ENCODE assay signal across 9 mouse cellular contexts in genomic region chr12:84752131-84752977, GRCm38 (mm10). TPM values are rescaled to one million over a fixed set of nuclear protein-coding genes. Genes with fewer than 3 reads are reported as not detected.
A peak's percentile ranks its signal among the peaks of the same experiment; 100 is the strongest.
DNase-seq lines count a peak whose midpoint lies in the region; ATAC-seq and TF ChIP-seq lines count a peak whose summit lies in the region.
"Had no signal": no experiment of that assay in that cellular context is flagged by ENCODE, and none has a peak within 500 bp of the region (broad histone marks: within the 10 kb centered on the region; RNA-seq: fewer than 3 reads in every experiment).

No protein-coding gene starts in this region.

- ATAC-seq in embryonic facial prominence, embryonic 11.5 days (replicated peaks; ENCODE audit: insufficient number of reproducible peaks, low FRiP score, low TSS enrichment, low read depth): no peak
- ATAC-seq in erythroid progenitor cell, adult 5-6 weeks (replicated peaks; ENCODE audit: low FRiP score, poor library complexity, severe bottlenecking): no peak

- H3K9ac ChIP-seq in embryonic facial prominence, embryonic 11.5 days (replicated peaks; ENCODE audit: low read length): no peak overlapping the region; the same call in 1 of the 2 replicates
- H3K9ac ChIP-seq: stomach, embryonic 15.5 days had no signal

- H3K27me3 ChIP-seq in embryonic facial prominence, embryonic 11.5 days (ENCODE audit: control insufficient read depth, insufficient read depth, low read length): no peaks in the 10 kb centered on the region
- H3K27me3 ChIP-seq in myocyte (ENCODE audit: control insufficient read depth, insufficient read depth, insufficient read length): no peaks in the 10 kb centered on the region
- H3K27me3 ChIP-seq in heart, embryonic 10.5 days (ENCODE audit: insufficient read depth, poor library complexity, severe bottlenecking): no peaks in the 10 kb centered on the region
- H3K27me3 ChIP-seq: stomach, embryonic 15.5 days had no signal

- DNase-seq in spleen, postnatal 36 days (ENCODE audit: low spot score in 2 of 2): peak; percentile 22 to 23
- DNase-seq in spleen, postnatal 14 days (ENCODE audit: low spot score in 2 of 2): no peak
- DNase-seq in embryonic facial prominence, embryonic 11.5 days (ENCODE audit: low spot score): peak; percentile 20
- DNase-seq in layer of hippocampus, adult 9-11 months: peak; percentile 69
- no peak for DNase-seq in adrenal gland, adult 8-10 months
- no peak for DNase-seq in heart, embryonic 10.5 days (ENCODE audit: low spot score)

- H3K4me2 ChIP-seq in embryonic facial prominence, embryonic 11.5 days (ENCODE audit: low read depth, low read length): no peak overlapping the region
- peak overlapping the region; percentile 57 for H3K4me2 ChIP-seq in myocyte (ENCODE audit: low read depth)
- H3K4me2 ChIP-seq: stomach, embryonic 15.5 days had no signal

- no peak overlapping the region for H3K4me3 ChIP-seq in embryonic facial prominence, embryonic 11.5 days (ENCODE audit: low read depth, low read length)
- no peak overlapping the region for H3K4me3 ChIP-seq in myocyte
- no peak overlapping the region for H3K4me3 ChIP-seq in heart, embryonic 10.5 days
- H3K4me3 ChIP-seq: stomach, embryonic 15.5 days had no signal

- H3ac ChIP-seq in myocyte (ENCODE audit: control insufficient read depth, insufficient read length): no peak overlapping the region

- H3K36me3 ChIP-seq in embryonic facial prominence, embryonic 11.5 days (replicated peaks; ENCODE audit: control insufficient read depth, insufficient read depth, low read depth, low read length): peaks cover 2% of the 10 kb centered on the region; the same call in 1 of the 2 replicates
- peaks cover 14% of the 10 kb centered on the region for H3K36me3 ChIP-seq in myocyte (ENCODE audit: control insufficient read depth, insufficient read depth)
- H3K36me3 ChIP-seq in heart, embryonic 10.5 days: peaks cover 15% of the 10 kb centered on the region

- H3K9me3 ChIP-seq in embryonic facial prominence, embryonic 11.5 days (replicated peaks; ENCODE audit: control insufficient read depth, low read length): no peaks in the 10 kb centered on the region
- no peaks in the 10 kb centered on the region for H3K9me3 ChIP-seq in heart, embryonic 10.5 days
- H3K9me3 ChIP-seq: stomach, embryonic 15.5 days had no signal

- H3K27ac ChIP-seq in embryonic facial prominence, embryonic 11.5 days (replicated peaks; ENCODE audit: low read depth, low read length): no peak overlapping the region
- no peak overlapping the region for H3K27ac ChIP-seq in heart, embryonic 10.5 days
- H3K27ac ChIP-seq: stomach, embryonic 15.5 days had no signal

- no peaks in the 10 kb centered on the region for H3K4me1 ChIP-seq in embryonic facial prominence, embryonic 11.5 days (ENCODE audit: control insufficient read depth, insufficient read depth, low read length)
- peaks cover 4% of the 10 kb centered on the region; the same call in 1 of the 2 replicates for H3K4me1 ChIP-seq in heart, embryonic 10.5 days
- H3K4me1 ChIP-seq: stomach, embryonic 15.5 days had no signal

- 49% methylated on average over 14 of the region's 14 CpGs for WGBS in embryonic facial prominence, embryonic 11.5 days
- WGBS in heart, embryonic 10.5 days: 52% methylated on average over 14 of the region's 14 CpGs

- no peak for TF ChIP-seq POLR2A in myocyte (IDR thresholded peaks at IDR 0.05; ENCODE audit: insufficient read length, low read depth)

- no peaks in the 10 kb centered on the region for H3K79me2 ChIP-seq in myocyte (ENCODE audit: control insufficient read depth, insufficient read depth)

TF ChIP-seq in myocyte, 11 proteins besides CTCF, POLR2A, EP300 and RAD21:
- peak in 1 of 3 experiments; percentile 58 for TF ChIP-seq MYOG (IDR thresholded peaks at IDR 0.05; ENCODE audit: control insufficient read depth in 1 of 3, insufficient read depth in 1 of 3, insufficient read length in 2 of 3, low read depth in 2 of 3)
- no peak for TF ChIP-seq REST (IDR thresholded peaks at IDR 0.05; ENCODE audit: insufficient read depth, insufficient read length)
- peak in 2 of 3 experiments; percentile 65 to 68 for TF ChIP-seq MYOD1 (IDR thresholded peaks at IDR 0.05; ENCODE audit: control insufficient read depth in 1 of 3, insufficient read length in 2 of 3, low read depth in 2 of 3)

RNA-seq across cellular contexts. Expression of gene Npc2, which starts 20.6 kb away (rescaled TPM):
- polyA plus RNA-seq in embryonic facial prominence, embryonic 11.5 days (2014; fragmentation: Nextera tagmentation; extraction: Ambion mirVana): 72.6 and 73.9 TPM in 2 replicates
- 188 TPM for polyA plus RNA-seq in myocyte (2012; fragmentation: generic; extraction: Trizol)
- 42.5 and 44.9 TPM in 2 replicates for total RNA-seq in erythroid progenitor cell, adult 5-6 weeks (2015; ENCODE audit: low replicate concordance)
- 19.3 and 22.6 TPM in 2 replicates for total RNA-seq in erythroid progenitor cell, adult 5-6 weeks (2017; ENCODE audit: low replicate concordance)
- total RNA-seq in adrenal gland, adult 8-10 months (2022): 100 to 1,000 TPM in 1 of 4 experiments, 10 to 100 TPM in 3; 79.8 to 105 (median 86.2) TPM
- polyA plus RNA-seq in heart, embryonic 10.5 days (2016; fragmentation: Nextera tagmentation; extraction: Ambion mirVana): 55.5 and 58.4 TPM in 2 replicates

RNA-seq across cellular contexts. Expression of gene Isca2, which starts 20.7 kb away (rescaled TPM):
- 128 and 136 TPM in 2 replicates for polyA plus RNA-seq in embryonic facial prominence, embryonic 11.5 days (2014; fragmentation: Nextera tagmentation; extraction: Ambion mirVana)
- polyA plus RNA-seq in myocyte (2012; fragmentation: generic; extraction: Trizol): 51.2 TPM
- 254 and 272 TPM in 2 replicates for total RNA-seq in erythroid progenitor cell, adult 5-6 weeks (2015; ENCODE audit: low replicate concordance)
- 80.6 and 121 TPM in 2 replicates for total RNA-seq in erythroid progenitor cell, adult 5-6 weeks (2017; ENCODE audit: low replicate concordance)
- 10 to 100 TPM; 53.6 to 69.2 (median 65.4) TPM for total RNA-seq in adrenal gland, adult 8-10 months (2022)
- polyA plus RNA-seq in heart, embryonic 10.5 days (2016; fragmentation: Nextera tagmentation; extraction: Ambion mirVana): 142 and 145 TPM in 2 replicates

RNA-seq across cellular contexts. Expression of gene Syndig1l, which starts 53.7 kb away (rescaled TPM):
- not detected in 2 replicates for polyA plus RNA-seq in embryonic facial prominence, embryonic 11.5 days (2014; fragmentation: Nextera tagmentation; extraction: Ambion mirVana)
- polyA plus RNA-seq in myocyte (2012; fragmentation: generic; extraction: Trizol): not detected
- not detected in 2 replicates for total RNA-seq in erythroid progenitor cell, adult 5-6 weeks (2015; ENCODE audit: low replicate concordance)
- not detected in 2 replicates for total RNA-seq in erythroid progenitor cell, adult 5-6 weeks (2017; ENCODE audit: low replicate concordance)
- not detected for total RNA-seq in adrenal gland, adult 8-10 months (2022)
- polyA plus RNA-seq in heart, embryonic 10.5 days (2016; fragmentation: Nextera tagmentation; extraction: Ambion mirVana): 0.05 and 0.15 TPM in 2 replicates

Comparison
In these comparisons a context has a peak if more than half of its experiments do, and no peak if none do; other contexts are left out.
1. DNase-seq: peak in spleen, postnatal 36 days (2 of 2), embryonic facial prominence, embryonic 11.5 days (single experiment) and layer of hippocampus, adult 9-11 months (single experiment); none in spleen, postnatal 14 days (0 of 2), adrenal gland, adult 8-10 months (single experiment) and heart, embryonic 10.5 days (single experiment).